Mouse (Mus musculus) left cerebral cortex, postnatal 4 days (tissue): ENCODE measurements at regions not wholly inside any gene's neighbourhood (a gene's known extent, or its start where the extent isn't known, plus 50 kb on each side); places are given as distances from the start of the nearest gene placed in this dataset.
A peak's percentile ranks its signal among the peaks of the same experiment; 100 is the strongest.

Experiments
- DNase-seq: peaks from one replicate; pipeline ENCODE4 v3.0.0-alpha.2; 2022
- intact Hi-C: fragments of 180-260 bp; cut with DNase I; formaldehyde crosslinking; loops from one replicate; pipeline ENCODE4 v1.15.1; 2025

GRCm38 (mm10) chr4:74466081-74466480, 223.8 kb downstream of the Kdm4c start:
- peak; percentile 15 for DNase-seq

GRCm38 (mm10) chr4:74512489-74512888, 270.2 kb downstream of the Kdm4c start:
- intact Hi-C loops = no loop called here
- no peak for DNase-seq

More at GRCm38 (mm10) chr4:74466081-74466480, 223.8 kb downstream of the Kdm4c start:
- intact Hi-C loops = no loop called here

DNA sequence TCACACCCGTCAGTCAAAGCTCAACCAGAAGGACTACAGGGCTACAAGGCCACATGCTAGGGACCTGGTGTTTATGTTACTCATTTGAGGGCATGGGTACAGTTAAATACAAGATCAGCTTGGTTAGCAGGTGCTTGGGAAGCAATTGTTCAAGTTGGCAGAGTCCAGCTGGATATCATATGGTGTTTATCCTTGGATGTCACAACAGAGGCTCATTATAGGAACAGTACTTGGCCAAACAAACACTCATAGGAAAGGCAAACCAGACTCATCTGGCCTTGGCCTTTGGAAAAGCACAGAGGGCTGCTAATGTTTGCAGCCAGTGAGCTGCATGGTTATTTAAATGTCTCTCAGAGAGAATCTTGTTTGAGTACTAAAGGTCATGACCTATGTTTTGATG, 311.6 kb downstream of the Kdm4c start:
- intact Hi-C loops = no loop called here
- DNase-seq = no peak

- intact Hi-C loops = no loop called here
Measured at GRCm38 (mm10) chr4:74563565-74563964, 321.3 kb downstream of the Kdm4c start.

DNA sequence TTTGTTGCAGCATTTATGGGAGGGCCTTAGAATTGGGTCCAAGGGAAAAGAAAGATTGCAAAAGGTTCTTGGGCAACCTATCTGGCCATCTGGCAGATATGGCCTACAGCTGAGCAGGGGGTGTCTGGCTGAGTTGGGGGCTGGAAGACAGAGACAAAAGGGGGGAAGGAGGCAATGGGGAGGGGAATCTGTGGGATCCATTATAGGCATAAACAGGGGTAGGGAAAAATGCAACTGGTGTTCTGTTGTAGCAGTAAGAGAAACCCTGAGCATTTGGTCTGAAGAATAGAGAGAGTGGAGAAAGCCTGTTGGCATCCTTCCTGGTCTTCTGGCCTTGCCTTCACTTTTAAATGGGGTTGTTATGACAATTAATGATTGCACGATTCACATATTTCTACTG, 344.1 kb downstream of the Kdm4c start:
- no peak for DNase-seq
- intact Hi-C loops = no loop called here

More at GRCm38 (mm10) chr4:74563565-74563964, 321.3 kb downstream of the Kdm4c start:
- no peak for DNase-seq

- intact Hi-C loops = no loop called here
- DNase-seq = no peak
Measured at GRCm38 (mm10) chr4:74587125-74587524, 344.8 kb downstream of the Kdm4c start.

DNA sequence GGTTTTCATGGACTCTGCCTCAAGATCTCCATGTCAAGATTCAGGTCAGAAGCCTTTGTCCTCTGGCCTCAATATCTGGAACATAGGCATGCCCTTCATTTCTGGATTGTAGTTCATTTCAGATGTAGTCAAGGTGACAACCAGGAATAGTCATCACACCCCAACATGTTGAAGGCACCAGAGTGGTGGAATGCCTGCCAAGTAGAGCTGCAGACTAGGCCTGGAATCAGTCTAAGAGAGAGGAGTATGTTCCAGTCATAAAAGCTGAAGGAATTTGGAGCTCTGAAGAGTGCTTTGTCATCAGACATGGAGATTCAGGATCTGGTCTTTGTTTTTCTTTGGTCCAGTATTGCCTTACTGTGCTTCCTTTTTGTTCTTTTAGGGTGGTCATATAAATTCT, 346.5 kb downstream of the Kdm4c start:
- intact Hi-C loops = no loop called here
- no peak for DNase-seq

GRCm38 (mm10) chr4:74613032-74613431, 370.7 kb downstream of the Kdm4c start:
- intact Hi-C loops = no loop called here
- DNase-seq = no peak
